Mouse (Mus musculus): ENCODE data around the gene Tgds.
"Not testable (repeated sequence)": the region's sequence is repeated elsewhere in the genome, so short reads cannot be mapped to it uniquely, and the experiment has no call there.

Tgds gene

DNA sequence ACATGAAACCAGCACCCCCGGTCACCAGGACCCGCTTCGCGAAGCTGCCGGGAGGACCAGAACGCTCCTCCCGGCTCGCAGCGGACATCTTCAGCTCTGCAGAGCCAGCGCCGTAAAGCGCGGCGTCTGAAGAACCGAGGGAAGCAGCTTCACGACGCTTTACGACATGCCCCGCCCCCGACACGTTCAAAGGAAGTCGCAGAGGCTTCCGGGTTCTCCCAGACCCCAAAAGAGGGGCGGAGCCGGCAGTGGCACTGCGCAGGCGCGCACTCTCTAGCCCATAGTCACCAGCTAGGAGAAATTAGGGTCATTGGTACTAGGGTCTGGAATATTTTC, at the start of gene Tgds:
TSS of gene Tgds (minus strand) at position 114 of the 336 bp plus-strand sequence.
- peak; percentile 97 for DNase-seq (ENCODE audit: extremely low spot score, low read depth, low spot score)

DNA sequence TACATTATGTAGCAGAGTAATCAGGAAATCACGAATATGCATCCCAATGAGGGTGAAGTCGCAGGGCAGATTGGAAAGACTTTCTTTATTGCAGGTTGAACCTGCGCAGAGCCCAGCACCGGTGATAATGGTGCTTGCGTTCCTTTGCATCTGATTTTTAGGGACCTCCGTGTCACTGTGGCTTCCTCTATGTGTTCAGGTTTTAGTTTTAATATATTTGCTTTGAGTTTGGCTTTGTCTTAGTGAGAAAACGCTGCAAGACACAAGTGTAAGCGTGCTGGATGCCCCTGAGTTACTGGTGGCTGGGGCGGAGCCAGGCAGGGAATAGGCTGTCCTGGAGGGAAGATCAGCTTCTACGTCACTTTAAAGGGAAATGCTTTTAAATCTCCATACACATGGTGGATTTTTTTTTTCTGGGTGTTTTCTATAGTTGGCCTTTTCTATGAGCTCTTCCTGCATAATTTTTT, 48.2 kb upstream of the Tgds start:
- no peak for DNase-seq (ENCODE audit: extremely low spot score, low read depth, low spot score)

DNA sequence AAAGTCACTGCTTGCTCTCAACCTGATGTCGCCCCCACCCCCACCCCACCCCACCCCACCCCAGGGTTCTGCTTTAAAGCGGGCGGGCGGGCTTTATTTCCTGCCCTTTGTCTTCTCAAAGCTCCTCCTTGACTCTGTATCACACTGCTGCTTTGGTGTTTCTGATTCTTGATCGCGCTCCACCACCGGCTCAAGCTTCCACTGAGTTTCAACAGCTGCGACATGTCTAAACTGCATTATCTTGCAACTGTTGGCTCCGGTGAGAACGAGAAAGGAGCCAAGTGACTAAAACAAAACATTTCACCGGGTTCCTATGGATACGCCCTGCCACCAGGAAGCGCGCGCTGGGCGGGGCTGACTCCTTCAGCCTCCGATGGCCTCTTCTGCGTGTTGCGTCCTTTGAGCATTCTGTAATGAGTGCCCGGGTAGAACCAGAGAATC, 47.6 kb upstream of the Tgds start:
- peak; percentile 24 for DNase-seq (ENCODE audit: extremely low spot score, low read depth, low spot score)

DNA sequence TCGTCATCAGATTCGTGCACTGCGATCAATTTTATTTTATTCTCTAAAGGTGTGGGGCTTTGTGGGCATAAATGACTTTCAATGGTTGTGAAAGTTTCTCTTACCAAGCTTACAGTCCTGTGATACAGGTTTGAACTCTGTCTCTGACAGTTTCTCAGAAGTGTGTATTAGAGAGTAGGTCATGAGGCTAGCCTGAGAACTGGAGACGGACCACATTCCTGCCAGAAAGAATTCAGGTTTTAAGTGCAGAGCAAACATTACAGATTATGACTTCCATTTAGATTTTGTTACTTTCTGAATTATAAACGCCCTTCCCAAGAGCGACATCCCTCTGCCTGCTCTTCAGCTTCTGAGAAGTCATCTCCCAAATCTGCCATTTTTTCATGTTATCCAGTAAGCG, 47.1 kb upstream of the Tgds start:
- peak; percentile 8 for DNase-seq (ENCODE audit: extremely low spot score, low read depth, low spot score)

DNA sequence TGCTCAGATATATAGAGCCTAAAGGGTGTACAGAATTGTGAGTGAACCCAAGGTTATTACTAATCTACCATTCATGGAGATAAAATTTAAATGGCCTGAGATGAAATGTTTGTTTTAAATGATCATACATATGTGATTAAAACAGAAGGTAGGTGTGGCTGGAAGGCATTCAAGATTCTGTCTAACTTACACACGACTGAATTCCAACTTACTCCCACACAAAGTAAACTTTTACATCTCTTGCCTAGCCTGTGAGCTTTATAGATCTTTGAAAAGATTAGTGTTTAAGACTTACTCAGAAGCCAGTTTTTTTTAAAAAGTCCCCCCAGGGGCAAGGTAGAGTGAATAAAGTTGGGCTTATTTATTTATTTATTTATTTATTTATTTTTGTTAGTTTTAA, 46.7 kb upstream of the Tgds start:
- no peak for DNase-seq (ENCODE audit: extremely low spot score, low read depth, low spot score)

DNA sequence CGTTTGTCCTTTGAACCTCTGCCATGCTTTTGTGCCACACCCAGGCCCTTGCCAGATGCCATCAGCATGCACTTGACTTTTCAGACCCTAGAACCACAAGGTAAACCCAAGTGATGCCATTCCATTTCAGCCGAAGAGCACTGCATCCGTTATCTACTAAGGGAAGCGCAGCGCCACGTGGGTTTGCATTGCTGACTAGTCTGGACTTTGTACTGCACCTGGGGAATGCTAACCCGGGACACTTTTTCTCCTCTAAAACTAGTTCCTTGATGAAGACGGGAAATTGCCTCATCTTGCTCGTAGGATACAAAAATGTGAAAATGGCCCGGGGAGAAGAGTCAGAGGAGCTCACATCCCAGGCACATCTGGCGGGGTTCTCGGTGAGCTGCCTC, 43.1 kb upstream of the Tgds start:
- DNase-seq (ENCODE audit: extremely low spot score, low read depth, low spot score): no peak

DNA sequence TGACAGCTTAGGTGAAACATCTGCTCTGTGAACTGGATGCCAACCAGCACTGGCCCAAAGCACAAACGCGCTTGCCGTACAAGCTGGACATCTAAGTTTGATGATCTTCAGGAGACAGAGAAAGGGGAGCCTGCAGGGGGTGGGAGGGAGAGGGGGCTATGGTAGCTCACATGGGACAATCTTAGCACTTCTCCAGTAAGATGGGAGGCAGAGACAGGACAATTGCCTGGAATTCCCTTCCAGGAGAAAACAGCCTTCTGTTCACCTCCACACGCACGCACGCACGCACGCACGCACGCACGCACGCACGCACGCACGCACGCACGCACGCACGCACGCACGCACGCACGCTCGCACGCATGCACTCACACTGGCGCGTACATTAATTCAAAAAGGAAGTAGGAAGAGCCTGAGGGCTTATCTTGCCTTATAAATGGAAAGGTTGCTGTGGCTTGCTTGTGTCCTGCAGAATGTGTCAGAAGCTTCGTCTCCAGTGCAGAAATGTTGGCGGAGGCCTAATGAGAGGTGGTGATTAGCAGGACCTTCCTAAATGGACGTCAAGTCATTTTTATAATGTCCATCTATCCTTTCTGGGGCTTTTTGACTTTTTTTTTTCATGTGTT, 42.6 kb upstream of the Tgds start:
- DNase-seq (ENCODE audit: extremely low spot score, low read depth, low spot score): no peak

DNA sequence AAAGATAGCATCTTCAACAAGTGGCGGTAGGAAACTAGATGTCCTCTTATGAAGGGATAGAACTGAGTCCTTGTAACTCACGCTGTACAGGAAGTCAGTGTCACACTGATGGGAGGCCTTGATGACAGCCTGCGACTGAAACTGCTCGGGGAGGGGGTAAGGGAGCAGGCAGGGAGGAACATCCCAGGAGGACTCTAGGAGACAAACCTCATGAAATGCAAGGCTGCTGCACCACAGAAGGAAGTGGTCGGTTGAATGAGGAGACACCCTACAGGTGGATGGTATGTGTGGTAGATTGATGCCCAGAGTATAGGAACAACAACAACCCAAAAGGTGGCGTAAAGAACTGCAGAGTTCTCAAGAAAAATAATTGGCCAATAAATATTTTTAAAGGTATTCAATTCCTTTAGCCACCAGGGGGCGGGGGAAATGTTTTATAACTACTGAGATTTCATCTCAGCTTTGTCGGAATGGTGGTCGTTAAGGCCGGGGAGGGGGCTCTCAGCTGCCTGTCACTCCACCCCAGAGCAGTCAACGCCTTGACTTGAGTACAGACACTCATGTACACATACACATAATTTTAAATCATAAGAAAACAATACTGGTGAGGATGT, 41.1 kb upstream of the Tgds start:
- no peak for DNase-seq (ENCODE audit: extremely low spot score, low read depth, low spot score)

DNA sequence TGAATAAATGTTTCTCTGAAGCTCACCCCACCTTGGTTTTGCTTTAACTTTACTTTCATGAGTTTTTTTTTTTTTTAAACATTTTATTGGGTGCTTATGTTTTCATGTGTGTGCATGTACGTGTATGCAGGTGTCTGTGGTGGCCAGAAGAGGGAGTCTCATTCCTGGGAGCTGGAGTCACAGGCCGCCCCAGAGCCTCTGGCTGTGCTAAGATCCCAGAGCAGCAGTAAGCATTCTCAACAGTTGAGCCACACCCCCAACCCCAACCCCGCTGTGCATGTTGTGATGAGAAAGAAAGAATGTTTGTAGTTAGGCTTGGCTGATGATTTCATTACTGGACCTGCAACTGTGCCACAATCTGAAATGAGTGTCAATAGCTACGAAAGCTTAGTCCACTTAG, 36.2 kb upstream of the Tgds start:
- DNase-seq (ENCODE audit: extremely low spot score, low read depth, low spot score): no peak

DNA sequence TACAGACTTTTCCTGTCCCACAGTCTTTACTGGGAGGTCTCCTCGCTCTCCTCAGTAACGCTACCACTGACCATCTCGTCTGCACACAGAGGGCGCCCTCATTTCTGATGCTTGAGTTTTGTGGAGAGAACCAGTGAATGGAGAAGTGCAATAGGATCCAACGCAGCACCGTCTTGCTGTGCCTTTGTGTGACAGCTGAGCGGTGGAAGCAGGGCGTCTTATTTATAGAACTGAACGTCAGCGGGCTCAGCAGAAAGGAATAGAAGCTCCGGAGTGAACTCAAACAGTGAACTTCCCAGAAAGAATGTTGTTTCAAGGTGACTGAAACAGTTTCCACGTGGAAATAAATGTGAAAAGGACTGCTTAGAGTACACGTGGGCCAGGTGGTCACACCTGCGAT, 30.1 kb upstream of the Tgds start:
- no peak for DNase-seq (ENCODE audit: extremely low spot score, low read depth, low spot score)

DNA sequence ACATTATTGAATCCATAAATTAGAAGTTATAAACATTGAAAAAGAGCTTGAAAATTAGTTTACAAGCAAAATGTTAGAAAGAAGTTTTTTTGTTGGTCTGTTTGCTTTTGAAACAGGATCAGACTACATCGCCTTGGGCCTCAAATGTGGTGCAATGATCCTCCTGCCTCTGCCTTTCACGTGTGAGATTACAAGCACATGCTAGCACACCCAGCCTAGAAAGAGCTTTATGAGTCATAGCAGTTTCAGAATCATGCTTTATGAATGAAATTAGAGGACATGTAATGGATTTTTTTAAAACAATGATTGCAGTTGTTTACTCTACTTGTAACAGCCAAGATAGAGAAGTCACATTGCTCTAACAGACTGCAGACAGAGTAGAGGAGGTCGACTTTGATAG, 29.2 kb upstream of the Tgds start:
- no peak for DNase-seq (ENCODE audit: extremely low spot score, low read depth, low spot score)

DNA sequence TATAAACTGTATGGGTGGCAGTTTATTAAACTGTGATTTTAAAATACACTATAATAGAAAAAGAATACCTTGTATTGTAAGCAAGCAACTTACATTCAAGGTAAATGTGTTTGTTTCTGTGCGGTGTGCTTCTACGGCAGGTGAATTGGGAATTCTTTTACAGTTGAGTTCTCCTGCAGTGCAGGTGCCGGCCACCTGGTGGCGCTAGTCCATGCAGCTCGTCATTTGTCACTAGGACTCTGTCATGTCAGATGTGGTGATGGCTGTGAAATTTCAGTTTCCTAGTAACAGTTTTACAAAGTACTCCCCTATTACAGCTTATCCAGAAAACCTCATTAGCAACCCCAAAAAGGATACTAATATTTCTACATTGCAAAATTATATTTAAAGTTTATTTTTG, 24.6 kb upstream of the Tgds start:
- DNase-seq (ENCODE audit: extremely low spot score, low read depth, low spot score): no peak

DNA sequence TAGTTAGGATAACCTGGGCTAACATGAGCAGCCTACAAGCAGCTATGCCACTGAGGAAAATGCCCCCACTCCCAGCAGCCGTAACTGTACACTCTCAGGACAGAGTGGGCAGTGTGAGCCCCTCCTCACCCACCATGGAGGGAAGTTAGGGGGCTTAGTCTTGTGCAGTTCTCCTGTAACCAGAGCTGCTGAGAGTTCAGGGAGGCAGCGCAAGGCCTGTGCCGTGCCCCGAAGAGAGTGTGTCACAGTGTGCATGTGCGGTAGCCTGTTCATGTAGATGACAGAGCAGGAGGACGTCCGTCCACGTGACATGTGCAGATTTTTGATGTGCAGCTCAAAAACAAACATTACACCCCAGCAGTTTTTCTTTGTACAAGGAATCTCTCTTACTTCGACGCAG, 24.2 kb upstream of the Tgds start:
- no peak for DNase-seq (ENCODE audit: extremely low spot score, low read depth, low spot score)

DNA sequence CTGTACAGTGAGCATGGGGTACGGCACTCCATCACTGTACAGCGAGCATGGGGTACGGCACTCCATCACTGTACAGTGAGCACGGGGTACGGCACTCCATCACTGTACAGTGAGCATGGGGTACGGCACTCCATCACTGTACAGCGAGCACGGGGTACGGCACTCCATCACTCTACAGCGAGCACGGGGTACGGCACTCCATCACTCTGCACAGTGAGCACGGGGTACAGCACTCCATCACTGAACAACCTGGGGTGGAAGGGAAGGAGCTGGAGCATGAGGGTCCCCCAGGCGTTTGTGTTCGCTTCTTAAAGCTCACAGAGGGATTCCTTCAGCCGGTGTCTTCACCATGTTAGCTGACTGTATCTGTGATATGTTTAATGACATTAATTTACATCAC, 23.5 kb upstream of the Tgds start:
- not testable (repeated sequence) for DNase-seq (ENCODE audit: extremely low spot score, low read depth, low spot score)

DNA sequence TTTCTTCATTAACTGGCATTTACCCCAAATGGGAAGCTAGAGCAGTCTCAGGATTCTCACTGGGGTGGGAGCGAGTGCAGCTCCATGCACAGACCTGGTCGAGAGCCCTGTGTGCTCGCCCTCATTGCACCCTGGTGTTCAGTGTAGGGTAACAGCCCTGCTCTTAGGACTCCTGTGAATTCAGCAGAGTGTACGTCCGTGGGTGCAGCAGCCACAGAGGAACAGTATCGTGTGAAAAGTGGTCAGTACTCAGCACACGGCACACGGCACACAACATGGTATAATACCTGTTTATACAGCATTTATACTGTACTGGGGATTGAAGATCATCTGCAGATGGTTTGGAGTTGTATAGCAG, 19.7 kb upstream of the Tgds start:
- DNase-seq (ENCODE audit: extremely low spot score, low read depth, low spot score): no peak

DNA sequence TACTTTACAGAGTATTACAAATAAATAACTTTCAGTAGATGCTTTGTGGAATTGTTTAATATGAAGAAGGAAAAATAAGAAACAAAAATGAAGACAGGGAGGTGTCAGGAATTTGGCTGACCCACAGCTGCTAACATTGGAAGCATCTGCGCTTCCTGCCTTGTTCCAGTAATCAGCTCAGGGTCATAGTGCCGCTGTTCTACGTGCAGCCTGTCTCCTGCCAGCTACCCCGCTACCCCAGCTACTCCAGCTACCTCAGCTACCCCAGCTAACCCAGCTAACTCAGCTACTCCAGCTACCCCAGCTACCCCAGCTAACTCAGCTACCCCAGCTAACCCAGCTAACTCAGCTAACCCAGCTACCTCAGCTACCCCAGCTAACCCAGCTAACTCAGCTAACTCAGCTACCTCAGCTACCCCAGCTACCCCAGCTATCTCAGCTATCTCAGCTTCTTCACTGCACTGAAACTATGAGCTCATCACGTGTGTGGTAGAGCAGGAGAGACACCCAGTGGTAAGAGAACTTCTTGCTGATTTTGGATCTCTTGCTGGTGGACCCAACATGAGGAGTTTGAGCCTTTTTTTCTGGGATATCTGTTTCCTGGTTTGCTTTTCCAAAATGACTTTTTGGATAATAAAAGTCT, 19.2 kb upstream of the Tgds start:
- no peak for DNase-seq (ENCODE audit: extremely low spot score, low read depth, low spot score)

DNA sequence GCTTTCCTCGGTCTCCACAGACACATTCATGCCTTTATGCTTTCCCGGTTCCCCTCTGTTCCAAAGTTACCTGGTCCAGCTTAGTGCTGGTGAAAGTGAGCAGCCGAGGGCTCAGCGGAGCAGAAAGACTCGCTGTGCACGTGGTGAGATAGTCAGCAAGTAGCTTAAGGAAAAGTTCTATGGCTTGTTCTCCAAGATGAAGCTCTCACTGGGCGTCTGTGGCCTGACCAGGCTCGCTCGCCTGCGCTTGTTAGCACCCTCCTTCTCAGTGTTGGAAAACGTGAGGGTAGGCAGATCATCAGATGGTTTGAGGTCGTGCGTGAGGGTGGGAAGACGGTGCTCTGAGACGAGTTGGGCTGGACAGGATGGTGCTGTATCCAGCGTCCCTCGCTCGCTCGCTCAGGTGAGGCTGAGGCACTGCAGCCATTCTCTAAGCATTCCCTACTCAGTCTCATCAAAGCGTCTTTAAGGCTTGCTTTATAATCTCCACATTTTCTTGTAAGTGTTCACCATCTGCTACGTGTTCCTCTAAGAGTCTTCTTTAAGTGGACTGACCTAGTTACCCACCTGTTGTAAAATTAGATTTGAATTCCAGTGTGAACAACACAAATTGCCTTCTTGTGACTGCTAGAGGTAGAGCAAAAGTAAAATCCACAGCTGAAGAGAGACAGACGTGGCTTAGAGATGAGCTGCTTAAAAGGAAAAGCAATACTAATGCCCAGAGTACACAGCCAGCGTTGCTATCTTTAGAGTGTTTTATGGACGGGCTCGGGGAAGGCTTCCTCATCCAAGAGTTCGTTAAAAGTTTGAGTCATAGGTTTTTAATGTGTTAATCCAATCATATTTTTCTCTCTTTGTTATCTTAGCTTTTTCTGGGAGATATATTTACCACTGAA, 18.3 kb upstream of the Tgds start:
- DNase-seq (ENCODE audit: extremely low spot score, low read depth, low spot score): no peak

DNA sequence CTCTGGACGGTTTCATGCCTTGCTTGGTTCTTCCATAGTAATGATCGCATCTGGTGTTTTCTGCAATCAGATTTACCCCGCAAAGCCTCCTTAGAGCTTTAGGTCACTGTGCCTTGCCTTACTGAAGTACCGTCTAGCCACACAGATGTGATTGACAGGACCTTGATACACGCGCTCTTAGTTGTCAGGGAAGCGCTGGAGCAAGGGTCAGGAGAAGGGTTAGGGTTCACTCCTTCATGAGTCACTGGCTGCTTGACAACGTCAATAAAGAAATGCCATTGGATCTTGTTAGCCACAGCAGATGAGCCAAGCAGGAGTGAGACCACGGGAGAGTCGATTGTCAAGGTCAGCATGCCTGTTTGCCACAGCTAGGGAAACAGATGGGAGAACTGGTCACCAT, 16.0 kb upstream of the Tgds start:
- no peak for DNase-seq (ENCODE audit: extremely low spot score, low read depth, low spot score)

DNA sequence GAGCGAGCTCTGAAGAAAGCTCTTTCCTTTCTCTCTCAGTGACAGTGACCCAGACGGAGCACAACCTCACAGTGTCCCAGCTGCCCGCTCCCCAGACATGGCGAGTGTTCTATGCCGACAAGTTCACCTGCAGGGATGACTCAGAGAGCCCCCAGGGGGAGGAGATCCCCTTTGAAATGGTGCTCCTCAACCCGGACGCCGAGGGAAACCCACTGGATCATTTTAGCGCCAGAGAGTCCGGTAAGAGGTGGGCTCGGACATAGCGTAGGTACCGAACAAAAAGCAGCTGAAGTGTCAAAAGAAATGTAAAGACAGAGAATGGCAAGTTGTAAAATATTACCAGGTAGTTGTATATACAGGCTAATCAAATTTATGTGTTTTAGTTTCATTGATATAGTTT, 15.5 kb upstream of the Tgds start:
- DNase-seq (ENCODE audit: extremely low spot score, low read depth, low spot score): no peak

DNA sequence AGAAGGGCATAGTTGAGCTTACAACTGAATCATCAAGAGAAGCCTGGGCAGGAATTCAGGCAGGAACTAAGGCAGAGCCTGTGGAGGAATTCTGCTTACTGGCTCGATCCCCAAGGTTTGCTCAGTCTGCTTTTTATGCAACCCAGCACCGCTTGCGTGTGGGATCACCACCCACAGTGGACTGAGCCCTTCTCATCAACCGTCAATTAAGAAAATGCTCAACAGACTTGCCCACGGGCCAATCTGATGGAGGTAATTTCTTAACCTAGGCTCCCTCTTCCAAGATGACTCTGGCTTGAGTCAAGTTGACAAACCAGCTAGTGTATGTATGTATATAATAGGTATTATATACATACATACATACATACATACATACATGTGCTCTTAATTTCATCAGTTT, 9.7 kb upstream of the Tgds start:
- no peak for DNase-seq (ENCODE audit: extremely low spot score, low read depth, low spot score)

DNA sequence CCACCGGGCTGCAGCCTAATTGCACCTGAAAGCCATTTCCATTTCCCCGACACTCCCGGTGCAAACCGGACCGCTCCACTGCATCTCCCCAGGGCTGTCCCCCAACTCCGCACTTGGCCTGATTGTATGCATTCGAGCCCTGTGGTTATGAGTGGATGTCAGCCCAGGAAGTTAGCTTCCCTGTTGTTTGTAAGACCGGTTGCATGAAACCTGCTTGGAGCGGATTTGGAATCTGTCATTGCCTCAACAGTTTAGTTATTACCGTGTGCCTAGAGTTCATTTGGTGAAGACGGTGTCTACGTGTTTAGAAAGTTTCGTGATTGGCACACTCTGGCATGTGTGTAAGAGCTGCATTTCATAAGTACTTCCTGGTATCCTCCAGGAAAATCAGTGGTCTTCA, 4.9 kb upstream of the Tgds start:
- DNase-seq (ENCODE audit: extremely low spot score, low read depth, low spot score): no peak

All from hindlimb bud, embryonic 11.5 days (tissue).